Mouse (Mus musculus) kidney, postnatal 36 days (tissue): ENCODE results near the gene Tm9sf4.
A peak's percentile ranks its signal among the peaks of the same experiment; 100 is the strongest.

Source experiments
- DNase-seq, 2 experiments: peaks; one replicate each; pipeline ENCODE4 v3.0.0; 2021 to 2022; ENCODE audit warnings: mixed read lengths in 2 of 2

Gene Tm9sf4

GRCm38 (mm10) chr2:153160844-153161683 is at the start of gene Tm9sf4:
Gene Tm9sf4 (plus strand): TSS chr2:153161303.
- peak; percentile 91 to 95 for DNase-seq

GRCm38 (mm10) chr2:153115679-153116081 is 45.4 kb upstream of the Tm9sf4 start:
- no peak for DNase-seq

DNA sequence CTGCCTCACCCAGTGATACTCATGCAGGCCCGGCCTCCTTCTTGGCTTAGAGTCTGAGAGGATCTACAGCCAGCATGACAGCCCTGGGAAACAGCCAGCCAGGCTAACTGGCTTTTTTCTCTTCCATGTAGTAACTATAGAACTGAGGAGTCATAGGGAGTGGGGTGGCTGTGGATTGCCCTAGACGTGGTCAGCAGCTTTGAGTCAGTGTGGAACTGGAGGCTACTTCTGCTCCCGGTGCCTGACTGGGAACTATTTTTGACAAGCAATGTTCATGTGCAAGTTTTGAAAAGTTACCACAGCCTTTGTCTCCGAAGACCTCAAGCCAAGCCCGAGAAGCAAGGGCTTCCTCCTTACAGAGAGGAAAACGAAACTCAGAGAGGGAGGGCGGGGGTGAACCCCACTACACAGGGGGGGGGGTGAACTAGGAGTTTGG is 44.0 kb upstream of the Tm9sf4 start:
- DNase-seq, result peak in 1 of 2 experiments; percentile 9

- no peak for DNase-seq
Observed at GRCm38 (mm10) chr2:153119488-153119887, 41.6 kb upstream of the Tm9sf4 start.

- no peak for DNase-seq
Observed at GRCm38 (mm10) chr2:153120126-153120525, 41.0 kb upstream of the Tm9sf4 start.

GRCm38 (mm10) chr2:153121821-153122615 is 39.1 kb upstream of the Tm9sf4 start:
- no peak for DNase-seq

GRCm38 (mm10) chr2:153122701-153123100 is 38.4 kb upstream of the Tm9sf4 start:
- no peak for DNase-seq

- DNase-seq, result no peak
Observed at GRCm38 (mm10) chr2:153125875-153126274, 35.2 kb upstream of the Tm9sf4 start.

DNA sequence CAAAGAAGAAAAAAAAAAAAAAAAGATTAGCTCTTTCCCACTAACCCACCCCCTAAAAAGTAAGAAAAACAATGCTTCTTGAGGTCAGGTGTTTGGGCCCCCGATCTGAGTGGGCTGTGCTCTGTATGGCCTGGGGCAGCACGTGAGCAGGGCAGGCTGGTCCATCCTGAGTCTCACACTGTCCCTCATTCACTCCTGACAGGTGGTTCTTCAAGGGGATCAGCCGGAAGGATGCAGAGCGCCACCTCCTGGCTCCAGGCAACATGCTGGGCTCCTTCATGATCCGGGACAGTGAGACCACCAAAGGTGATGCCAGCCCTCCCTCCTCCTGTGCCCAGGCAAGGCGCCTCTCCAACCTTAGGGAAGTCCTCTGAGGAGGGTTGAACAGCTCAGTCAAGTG is 30.1 kb upstream of the Tm9sf4 start:
- peak; percentile 14 to 60 for DNase-seq

- no peak for DNase-seq
Observed at GRCm38 (mm10) chr2:153134237-153134636, 26.9 kb upstream of the Tm9sf4 start.

DNA sequence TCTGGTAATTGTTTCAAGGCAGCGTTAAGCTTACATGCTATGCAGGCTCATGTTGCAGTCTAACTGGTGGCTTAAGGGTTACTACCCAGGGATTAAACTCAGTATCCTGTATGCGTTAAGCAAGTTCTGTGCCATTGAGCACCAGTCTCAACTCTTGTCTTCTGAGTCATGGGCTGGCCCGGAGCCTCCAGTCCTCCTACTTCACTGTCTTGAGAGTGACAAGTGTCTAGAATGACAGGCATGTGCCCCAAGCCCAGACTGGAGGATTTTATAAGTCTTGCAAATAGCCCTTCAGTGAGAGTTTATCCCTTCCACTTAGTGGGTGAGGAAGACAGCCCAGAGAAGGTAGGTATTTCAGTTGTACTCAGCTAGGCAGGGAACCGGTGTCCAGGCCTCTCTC is 24.9 kb upstream of the Tm9sf4 start:
- no peak for DNase-seq

DNA sequence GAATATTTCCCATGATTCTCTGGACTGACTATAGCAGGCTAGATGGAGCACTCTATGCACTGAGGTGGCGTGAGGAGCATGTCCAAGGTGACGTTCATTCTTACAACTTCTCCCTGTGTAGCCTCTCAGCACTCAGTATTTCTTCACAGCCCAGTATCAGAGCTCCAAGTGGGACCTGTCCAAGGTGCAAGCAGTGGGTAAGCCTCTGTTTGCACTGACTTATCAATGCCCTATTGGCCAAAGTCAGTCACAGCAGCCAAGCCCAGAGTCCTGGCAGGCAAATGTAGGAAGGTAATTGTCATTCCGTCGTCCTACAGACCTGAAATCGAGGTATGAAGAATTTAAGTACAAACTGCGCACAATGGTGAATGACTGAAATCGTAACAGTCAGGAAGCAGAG is 21.9 kb upstream of the Tm9sf4 start:
- no peak for DNase-seq

DNA sequence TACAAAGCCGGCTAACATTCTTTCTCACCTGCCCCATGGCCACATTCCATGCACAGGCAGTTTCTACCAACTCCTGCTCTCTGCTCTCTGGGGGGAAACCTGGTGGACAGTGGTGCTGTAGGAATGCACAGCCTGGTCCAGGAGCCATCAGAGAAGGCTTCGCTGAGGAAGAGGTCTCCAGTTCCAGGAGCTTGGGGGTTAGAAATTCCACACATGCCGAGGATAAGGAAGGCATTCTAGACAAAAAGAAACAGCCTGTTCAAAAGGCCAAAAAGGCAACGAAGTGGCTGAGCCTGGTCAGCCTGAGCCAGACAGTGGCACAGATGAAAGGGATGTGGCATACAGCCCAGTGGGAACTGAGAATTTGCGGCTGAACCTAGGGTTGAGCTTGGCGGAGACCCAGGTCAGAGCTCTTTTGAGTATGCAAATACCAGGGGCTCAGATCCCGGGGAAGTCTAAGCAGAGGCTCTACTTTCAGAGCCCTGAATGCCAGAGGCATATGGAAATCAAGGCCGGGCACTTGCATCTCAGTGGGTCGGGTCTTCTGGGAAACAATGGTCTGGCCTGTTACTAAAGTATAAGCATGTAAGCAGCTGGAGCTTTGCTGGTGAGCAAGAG is 21.0 kb upstream of the Tm9sf4 start:
- DNase-seq, result peak in 1 of 2 experiments; percentile 30

DNA sequence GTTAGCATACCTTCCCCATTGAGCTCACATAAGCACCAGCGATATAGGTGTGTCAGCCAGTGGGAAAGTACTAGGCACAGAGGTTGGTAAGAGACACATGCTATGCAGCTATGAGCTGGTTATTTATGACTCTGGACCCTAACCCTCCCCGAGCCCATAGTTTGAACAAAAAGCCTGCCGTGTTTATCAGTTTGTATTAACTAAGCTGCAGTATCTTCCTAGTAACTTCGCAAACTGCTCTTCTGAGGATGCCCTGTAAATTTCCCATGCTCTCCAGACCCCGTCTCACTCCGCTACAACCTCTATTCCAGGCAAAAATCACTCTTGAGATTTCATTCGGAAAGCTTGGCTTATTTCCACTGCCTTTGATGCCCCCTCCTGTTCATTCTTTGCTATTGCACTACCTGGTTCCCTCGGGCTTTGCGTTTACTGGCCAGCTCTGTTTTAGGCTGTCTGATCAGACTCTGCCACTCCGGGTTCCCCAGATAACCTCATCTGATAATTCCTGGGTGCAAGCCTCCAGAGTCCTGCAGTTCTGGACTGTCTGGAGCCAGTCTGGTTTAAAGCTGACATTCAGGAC is 18.4 kb upstream of the Tm9sf4 start:
- DNase-seq, result peak; percentile 39 to 65

GRCm38 (mm10) chr2:153145346-153145745 is 15.8 kb upstream of the Tm9sf4 start:
- no peak for DNase-seq

- DNase-seq, result no peak
Observed at GRCm38 (mm10) chr2:153147236-153147635, 13.9 kb upstream of the Tm9sf4 start.

GRCm38 (mm10) chr2:153147715-153148114 is 13.4 kb upstream of the Tm9sf4 start:
- peak; percentile 49 to 81 for DNase-seq

DNA sequence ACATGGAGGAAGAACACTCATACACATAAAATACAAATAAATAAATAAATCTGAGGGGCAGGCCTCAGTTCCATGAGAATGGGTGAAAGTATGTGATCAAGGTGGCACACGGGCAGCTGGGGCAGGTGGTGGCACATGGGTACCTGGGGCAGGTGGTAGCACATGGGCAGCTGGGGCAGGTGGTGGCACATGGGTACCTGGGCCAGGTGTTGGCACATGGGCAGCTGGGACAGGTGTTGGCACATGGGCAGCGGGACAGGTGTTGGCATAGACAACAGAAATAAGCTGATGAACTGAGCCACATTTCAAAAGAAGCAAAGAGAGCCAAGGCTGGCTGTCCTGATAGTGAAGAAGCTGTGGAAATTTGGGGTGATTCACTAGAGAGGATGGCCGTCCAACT is 11.4 kb upstream of the Tm9sf4 start:
- DNase-seq, result no peak

DNA sequence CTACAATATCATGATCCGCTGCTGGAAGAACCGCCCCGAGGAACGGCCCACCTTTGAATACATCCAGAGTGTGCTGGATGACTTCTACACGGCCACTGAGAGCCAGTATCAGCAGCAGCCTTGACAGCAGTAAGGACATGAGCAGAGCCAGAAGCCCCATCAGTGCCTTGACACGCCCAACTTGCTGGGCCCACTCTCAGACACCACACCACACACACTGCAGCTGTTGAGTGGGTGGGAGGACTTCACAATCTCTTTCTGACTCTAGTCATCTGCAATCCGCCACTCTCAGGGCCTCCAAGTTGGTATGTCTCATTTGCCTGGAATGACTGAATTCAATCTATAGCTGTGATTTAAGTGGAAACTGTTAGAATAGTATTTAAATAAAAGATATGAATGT is 10.1 kb upstream of the Tm9sf4 start:
- no peak for DNase-seq

DNA sequence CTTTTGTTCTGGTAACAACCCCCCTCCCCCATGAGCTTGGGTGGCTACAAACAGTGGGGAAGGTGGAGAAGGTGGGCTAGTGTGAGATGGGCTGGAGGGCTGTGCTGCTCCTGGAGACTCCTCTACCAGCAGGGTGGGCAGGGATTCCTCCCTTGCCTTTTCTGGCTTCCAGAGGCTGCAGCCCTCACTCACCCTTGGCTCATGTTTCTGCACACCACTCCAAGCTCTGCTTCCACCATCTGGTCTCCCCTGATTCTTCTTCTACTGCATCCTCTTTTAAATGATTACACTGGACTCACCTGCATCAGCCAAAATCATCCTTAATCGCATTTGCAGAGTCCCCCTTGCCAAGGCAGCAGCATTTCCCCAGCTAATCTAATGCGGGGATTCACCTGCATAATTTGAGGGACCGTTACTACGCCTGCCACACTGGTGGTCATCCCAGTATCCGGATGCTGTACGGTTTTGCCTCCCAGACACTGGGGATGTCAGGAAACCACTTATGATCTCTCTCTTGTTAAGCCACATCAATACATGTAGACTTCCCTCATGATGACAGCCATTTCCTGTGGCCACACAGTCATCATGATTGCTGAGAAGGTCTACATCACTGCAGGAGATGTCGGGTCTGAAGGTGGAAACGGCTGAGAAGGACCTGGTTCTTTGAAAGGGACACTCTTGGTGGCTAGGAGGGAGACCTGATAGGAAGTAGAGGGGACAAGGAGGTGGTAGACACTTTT is 9.0 kb upstream of the Tm9sf4 start:
- DNase-seq, result no peak

DNA sequence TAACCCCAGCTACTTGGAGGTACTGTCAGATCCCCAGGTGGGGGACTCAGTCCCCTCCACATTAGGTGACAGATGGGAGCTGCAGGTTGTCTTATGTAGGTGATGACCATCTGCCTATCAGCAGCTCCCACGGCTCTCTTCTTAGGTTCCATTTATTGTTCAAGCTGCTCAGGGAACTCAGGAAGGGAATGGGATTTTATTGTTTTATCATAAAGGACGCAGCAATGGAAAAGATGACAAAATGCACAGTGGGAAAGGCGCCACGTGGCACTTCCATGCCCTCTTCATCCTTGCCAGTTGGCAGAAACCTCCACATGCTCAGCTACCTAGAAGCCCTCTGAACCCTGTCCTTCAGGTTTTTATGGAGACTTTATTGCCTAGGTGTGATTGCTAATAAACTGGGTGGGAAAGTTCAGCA is 8.1 kb upstream of the Tm9sf4 start:
- no peak for DNase-seq

DNA sequence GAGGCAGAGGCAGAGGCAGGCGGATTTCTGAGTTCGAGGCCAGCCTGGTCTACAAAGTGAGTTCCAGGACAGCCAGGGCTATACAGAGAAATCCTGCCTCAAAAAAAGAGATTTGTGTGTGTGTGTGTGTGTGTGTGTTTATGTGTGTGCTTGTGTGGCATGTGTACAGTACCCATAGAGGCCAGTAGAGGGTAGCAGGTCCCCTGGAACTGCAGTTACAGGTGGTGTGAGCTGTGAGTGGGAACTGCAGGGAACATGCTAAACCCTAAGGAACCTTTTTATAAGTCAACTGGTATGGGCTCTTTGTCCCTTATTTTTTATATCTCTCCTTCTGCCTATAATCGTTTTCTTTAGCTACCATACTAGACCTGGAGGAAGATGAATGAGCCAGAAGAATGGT is 3.8 kb upstream of the Tm9sf4 start:
- DNase-seq, result peak in 1 of 2 experiments; percentile 43
